Mouse (Mus musculus): ENCODE data around the gene Nsd1.
A peak's percentile ranks its signal among the peaks of the same experiment; 100 is the strongest.

Gene Nsd1

DNA sequence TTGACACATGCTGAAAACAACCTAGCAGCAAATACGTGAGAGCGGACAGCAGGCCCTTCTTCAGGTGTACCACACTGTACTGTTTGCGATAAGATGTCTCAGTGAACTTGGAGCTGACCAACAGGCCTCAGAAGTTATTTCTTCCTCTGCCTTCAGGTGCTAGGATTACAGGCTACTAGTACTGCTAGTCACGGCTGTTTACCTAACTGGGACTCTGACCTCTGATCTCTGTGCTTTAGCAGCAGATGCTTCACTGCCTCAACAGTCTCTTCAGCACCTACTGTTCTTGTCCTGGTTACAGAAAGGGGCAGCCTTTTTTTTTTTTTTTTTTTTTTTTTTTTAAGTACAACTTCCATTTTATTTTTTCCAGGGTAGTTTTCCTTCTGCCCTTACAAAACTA is 43.2 kb downstream of the Nsd1 start:
- no peak for DNase-seq (ENCODE audit: low spot score in 2 of 2)

DNA sequence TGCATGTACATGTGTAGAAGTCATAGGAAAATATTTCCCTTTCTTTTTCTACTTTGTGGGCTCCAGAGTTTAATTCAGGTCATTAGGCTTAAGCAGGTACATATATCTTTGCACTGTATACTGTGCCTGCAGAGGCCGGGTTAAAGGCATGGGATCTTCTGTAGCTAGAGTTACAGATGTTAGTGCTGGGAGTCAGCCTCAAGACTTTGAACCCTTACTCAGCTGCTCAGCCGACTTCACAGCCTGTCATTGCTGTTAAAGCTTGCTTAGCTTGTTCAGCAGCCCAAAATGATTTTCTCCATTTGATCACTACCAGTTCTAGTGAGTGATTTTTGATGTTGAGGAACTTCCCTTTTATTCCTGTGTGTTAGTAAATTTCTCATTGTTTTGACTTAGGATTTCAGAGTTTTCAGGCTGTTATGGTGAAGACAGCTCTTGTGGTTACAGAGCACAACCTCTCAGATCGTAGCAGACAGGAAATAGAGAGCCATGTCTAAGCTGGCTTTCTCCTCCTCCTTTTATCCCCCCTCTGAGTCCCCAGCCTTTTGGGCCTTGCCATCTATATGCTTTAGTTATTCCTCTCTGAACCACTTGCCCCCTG is 45.6 kb downstream of the Nsd1 start:
- no peak for DNase-seq (ENCODE audit: low spot score in 2 of 2)

DNA sequence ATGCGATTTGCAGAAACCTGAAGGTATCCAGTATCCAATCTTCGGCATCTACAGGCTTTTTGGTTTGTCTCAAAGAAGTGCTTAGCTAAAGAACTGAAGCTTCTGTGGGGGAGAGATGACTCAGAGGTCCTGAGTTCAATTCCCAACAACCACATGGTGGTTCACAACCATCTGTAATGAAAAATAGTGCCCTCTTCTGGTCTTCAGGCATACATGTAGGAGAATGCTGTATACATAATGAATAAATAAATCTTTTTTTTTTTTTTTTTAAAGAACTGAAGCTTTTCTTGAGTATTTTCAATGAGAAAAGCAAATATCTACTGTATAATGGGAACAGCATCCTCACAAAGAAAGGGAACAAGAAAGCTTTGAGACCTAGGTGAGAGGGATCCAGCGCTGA is 49.1 kb downstream of the Nsd1 start:
- no peak for DNase-seq (ENCODE audit: low spot score in 2 of 2)

DNA sequence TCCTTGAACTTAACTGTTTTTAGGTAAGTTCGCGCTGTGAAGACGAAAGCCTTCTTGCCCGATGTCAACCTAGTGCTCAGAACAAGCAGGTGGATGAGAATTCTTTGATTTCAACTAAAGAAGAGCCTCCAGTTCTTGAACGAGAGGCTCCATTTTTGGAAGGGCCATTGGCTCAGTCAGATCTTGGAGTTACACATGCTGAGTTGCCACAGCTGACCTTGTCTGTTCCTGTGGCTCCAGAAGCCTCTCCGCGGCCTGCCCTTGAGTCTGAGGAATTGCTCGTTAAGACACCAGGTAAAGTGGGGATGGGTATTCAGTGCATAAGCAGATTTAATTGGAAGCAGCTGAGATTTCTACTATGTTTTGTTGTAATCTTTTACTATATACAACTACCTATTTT is 51.9 kb downstream of the Nsd1 start:
- no peak for DNase-seq (ENCODE audit: low spot score in 2 of 2)

DNA sequence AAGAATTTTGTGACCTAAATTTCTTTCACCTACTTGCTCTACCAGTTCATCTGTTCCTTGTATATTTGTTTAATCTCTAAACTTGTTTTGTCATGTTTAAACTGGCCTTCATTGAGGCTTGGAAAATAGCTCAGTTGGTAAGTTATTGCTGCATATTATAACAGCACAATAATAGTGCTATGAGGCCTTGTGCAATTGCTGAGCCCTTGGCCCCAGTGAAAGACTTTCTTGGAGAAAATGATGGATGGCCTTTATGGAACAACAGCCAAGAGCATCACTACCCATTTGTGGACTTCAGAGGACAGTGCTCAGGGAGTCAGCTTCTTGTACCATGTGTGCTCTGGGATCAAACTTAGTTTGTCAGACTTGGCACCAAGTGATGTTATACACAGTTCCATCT is 52.5 kb downstream of the Nsd1 start:
- DNase-seq (ENCODE audit: low spot score in 2 of 2) = no peak

DNA sequence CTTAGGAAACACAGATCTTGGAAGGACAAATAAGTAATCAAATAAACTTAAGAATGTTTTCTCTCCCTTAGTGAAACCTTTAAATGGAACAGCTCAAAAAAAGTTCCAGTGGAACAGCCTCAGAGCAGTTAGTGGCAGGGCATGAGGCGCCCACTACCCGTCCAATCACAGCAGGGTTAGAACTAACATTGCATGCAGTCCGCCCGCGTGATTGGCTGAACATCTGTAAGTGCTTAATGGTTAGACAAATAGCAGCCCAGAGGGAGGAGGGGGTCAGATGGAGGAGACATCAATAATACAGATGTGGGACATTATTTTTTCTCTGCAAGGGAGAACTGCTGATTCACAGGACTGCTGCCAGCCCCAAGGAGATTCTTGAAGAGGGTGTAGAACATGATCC is 67.6 kb downstream of the Nsd1 start:
- no peak for DNase-seq (ENCODE audit: low spot score in 2 of 2)

DNA sequence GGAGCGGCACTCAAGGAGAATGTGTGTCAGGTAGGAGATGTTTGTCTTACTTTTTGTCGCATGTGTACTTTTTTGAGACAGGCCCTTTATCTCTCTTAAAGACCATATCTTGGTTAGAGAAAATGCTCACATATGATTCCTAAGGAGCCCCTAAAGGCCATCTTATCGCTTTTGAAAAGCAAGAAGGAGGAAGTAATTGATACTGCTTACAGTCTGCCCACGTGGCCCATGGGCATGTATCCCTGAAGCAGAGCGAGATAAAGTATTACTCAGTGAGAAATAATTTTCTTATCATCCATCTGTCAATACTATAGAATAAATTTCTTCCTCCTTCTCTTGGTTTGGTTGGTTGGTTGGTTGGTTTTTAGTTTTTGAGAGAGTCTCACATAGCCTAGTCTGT is 68.1 kb downstream of the Nsd1 start:
- no peak for DNase-seq (ENCODE audit: low spot score in 2 of 2)

- DNase-seq (ENCODE audit: low spot score in 2 of 2) = no peak
Observed at GRCm38 (mm10) chr13:55288854-55289253, 79.3 kb downstream of the Nsd1 start.

- DNase-seq (ENCODE audit: low spot score in 2 of 2) = no peak
Observed at GRCm38 (mm10) chr13:55296760-55297159, 87.2 kb downstream of the Nsd1 start.

GRCm38 (mm10) chr13:55300913-55301312 is 91.3 kb downstream of the Nsd1 start:
- no peak for DNase-seq (ENCODE audit: low spot score in 2 of 2)

- DNase-seq (ENCODE audit: low spot score in 2 of 2) = peak in 1 of 2 experiments; percentile 72
Observed at GRCm38 (mm10) chr13:55312028-55312630, 102.5 kb downstream of the Nsd1 start.

DNA sequence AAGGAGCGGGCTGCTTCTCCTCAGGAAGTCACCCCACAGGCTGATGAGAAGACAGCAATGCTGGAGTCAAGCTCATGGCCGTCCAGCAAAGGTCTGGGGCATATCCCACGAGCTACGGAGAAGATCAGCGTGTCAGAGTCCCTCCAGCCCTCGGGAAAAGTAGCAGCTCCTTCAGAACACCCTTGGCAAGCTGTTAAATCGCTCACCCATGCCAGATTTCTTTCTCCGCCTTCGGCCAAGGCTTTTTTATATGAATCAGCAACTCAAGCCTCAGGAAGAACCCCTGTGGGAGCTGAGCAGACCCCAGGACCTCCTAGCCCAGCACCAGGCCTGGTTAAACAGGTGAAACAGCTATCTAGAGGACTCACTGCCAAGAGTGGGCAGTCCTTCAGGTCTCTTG is 103.5 kb downstream of the Nsd1 start:
- DNase-seq (ENCODE audit: low spot score in 2 of 2) = no peak

DNA sequence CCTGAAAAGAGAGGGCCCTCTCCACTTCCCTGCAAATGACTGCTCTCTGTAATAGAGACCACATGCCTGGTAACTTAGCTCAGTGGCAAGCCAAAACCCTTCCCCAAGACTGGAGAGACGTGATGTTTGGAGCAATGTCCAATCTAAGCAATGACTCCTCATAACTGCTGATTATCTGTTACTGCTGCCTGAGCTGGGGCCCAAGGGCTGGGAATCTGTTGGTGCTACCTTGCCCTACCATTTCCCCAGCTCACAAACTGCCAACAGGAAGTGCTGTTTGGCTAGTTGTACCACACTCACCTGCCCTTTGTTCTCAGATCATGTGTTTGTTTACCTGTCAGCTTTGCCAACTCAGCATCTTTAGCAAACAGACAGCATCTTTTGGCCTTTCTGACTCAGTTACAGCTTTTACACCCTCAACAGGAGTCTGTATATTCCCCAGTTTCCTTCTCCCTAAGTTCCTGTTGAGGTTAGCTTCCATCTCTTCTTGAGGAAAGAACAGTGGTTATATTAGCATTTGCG is 105.4 kb downstream of the Nsd1 start:
- no peak for DNase-seq (ENCODE audit: low spot score in 2 of 2)

DNA sequence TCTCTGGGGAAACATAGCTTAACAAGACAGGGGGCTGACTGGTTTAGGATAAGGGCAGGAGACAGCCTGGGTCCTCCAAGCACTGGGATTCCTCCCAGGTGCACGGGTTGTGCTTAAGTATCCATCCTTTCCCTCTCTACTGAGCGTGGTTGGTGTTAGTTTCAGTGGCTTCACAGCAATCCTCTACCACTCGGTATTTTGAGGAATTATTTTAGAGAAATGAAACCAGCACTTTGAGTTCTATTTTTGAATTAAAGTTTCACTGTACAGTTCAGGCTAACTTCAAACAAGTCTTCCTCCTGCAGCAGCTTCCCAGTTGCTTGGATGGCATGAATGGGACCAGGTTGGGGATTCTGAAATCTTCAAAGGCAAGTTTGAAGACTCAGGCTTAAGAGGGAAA is 108.8 kb downstream of the Nsd1 start:
- no peak for DNase-seq (ENCODE audit: low spot score in 2 of 2)

GRCm38 (mm10) chr13:55319931-55320533 is 110.5 kb downstream of the Nsd1 start, which contains the start of gene Prelid1:
TSS of gene Prelid1 (plus strand) at chr13:55320500.
- DNase-seq (ENCODE audit: low spot score in 2 of 2) = no peak

DNA sequence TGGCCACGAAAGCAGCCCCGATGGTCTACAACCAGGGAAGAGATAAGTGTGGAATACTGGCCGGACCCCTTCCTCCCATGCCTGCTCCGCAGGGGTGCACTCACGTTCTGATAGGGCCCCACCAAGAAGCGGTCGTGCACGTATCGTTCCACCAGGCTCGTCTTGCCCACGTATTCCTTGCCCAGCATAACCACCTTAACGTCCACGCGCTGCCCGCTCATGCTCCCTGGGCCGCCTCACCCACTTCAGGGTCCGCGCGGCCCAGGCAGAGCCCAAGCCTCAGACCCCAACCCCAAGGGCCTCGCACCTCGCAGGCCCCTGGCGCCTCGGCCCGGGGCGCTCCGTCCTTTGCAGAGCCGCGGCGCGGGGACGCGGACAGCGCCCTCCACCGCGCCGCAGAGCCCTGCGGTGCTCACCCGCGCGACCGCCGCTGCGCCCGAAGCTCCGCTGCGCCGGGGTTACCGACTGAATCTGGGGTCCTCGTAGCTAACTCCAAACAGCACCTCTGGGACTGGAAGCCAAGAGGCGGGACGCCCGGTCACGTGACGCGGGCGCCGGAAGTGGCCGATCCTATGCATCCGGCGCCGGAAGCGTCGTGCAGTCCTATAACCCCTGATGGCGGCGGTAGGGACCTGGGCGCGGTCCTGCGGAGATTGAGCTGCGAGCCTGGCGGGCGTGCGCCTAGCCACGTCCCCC is 112.0 kb downstream of the Nsd1 start, which contains the start of gene Rab24:
Gene Rab24, minus strand, starts transcription at position 513 of the 696 bp plus-strand sequence.
- peak in 1 of 2 experiments; percentile 78 for DNase-seq (ENCODE audit: low spot score in 2 of 2)

GRCm38 (mm10) chr13:55322130-55322825 is 112.7 kb downstream of the Nsd1 start:
- peak in 1 of 2 experiments; percentile 54 for DNase-seq (ENCODE audit: low spot score in 2 of 2)

DNA sequence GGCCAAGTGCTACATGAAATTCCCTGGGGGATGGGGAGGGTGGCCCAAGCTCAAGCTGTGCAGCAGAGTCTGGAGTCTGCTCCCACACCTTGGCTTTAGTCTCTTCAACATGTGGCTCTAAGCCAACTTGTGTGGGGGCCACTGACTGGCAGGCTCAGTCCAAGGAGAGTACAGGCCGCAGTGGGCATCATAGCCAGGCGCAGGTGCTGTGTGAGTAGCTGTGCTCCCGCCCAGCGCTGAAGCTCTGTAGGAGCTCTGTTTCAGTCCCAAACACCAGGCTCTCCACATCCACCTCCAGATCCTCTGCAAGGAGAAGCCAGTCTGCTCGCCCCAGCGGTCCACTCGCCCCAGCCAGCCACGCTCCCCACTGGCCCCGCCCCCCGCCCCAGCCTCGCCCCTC is 116.0 kb downstream of the Nsd1 start:
- DNase-seq (ENCODE audit: low spot score in 2 of 2) = peak in 1 of 2 experiments; percentile 32

GRCm38 (mm10) chr13:55327169-55327568 is 117.6 kb downstream of the Nsd1 start:
- DNase-seq (ENCODE audit: low spot score in 2 of 2) = no peak

DNA sequence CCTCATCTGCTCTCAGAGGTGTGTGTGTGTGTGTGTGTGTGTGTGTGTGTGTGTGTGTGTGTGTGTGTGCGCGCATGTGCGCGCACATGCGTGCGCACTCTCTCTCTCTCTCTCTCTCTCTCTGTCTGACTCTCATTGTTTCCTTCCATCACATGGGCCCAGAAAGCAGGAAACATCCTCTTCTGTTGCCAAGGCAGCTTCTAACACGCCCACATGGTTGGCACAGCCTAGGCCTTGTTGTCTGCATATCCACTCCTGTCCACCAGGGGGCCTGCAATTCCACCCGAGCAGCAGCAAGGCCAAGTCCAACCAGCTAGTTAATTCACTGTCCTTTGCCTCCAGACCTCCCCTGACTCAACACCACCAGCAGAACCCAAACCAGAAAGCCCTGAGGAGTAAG is 118.1 kb downstream of the Nsd1 start:
- DNase-seq (ENCODE audit: low spot score in 2 of 2) = peak; percentile 89 to 97

DNA sequence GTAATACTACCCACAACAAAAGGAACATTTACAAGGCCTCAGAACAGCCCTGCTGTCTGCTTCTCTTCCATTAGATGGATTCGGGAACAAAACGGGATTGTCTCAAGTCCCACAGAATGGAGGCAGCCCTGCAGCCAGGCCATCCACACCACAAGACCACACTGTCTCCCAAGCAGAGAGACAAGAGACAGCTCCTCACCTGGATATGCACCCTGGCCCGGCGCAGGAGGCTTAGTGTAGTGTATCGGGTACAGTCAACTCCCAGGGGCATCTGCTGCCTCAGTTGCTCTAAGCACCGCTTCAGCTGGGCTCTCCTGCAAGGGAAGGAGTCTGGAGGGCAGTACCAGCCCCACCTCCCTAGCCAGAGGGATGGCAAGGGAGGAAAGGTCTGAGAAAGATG is 118.6 kb downstream of the Nsd1 start:
- DNase-seq (ENCODE audit: low spot score in 2 of 2) = no peak

DNA sequence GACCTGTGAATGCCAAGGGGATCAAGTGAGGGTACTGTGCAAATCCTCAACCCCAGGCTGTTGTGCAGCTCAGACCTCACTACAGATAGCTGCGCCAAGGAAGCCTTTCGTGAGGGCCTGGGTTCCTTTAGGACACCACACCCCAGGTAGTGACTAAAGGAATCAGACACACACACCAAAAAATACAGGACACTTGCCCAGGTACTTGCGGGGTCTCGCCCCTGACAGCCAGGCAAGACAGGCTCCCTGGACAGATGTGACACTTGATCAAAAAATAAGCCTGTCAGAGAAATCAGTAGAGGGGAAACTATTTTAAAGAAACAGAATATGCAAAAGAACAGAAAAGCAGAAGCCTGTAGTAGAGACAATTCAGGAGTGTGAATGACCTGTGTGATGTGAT is 119.1 kb downstream of the Nsd1 start:
- no peak for DNase-seq (ENCODE audit: low spot score in 2 of 2)

Measured in left cerebral cortex, adult 9 months (tissue).